Mouse (Mus musculus): ENCODE results near the gene Irf2bp2.

- TF ChIP-seq CTCF (IDR thresholded peaks at IDR 0.05; ENCODE audit: insufficient read depth, low read length) (no peak), POLR2A (IDR thresholded peaks at IDR 0.05; ENCODE audit: borderline replicate concordance, extremely low read depth, low read depth, low read length) (no peak)
These were observed 28.5 kb downstream of the Irf2bp2 start for GRCm38 (mm10) chr8:126565231-126565781.
